Mouse (Mus musculus): ENCODE data around the gene Slc16a7.

GRCm38 (mm10) chr10:125388481-125388875 lies 787 bp downstream of the Slc16a7 start:
- TF ChIP-seq POLR2A (IDR thresholded peaks at IDR 0.05; ENCODE audit: borderline replicate concordance, insufficient read depth, low read length) (no peak), CTCF (IDR thresholded peaks at IDR 0.05; ENCODE audit: borderline replicate concordance, insufficient read depth, low read depth, low read length) (no peak)
